Mouse (Mus musculus) liver, postnatal 0 days (tissue): ENCODE measurements around the gene Itga3. TPM values are rescaled to one million over a fixed set of nuclear protein-coding genes. Genes with fewer than 3 reads are reported as not detected.

Experiments
- ATAC-seq: fragments of 200-750 bp; cut with Nextera tagmentation; 2 replicates; pipeline ENCODE4 v1.8.0; 2017; ENCODE audit warnings: mild to moderate bottlenecking, moderate library complexity
- DNase-seq: peaks from one replicate; pipeline ENCODE4 v3.0.0-alpha.2; 2016
- H3K27ac ChIP-seq: fragments of 300-500 bp; sonication (generic); 2 replicates; pipeline ENCODE4 v1.5.1; 2014; ENCODE audit warnings: antibody characterized with exemption, moderate library complexity, mild to moderate bottlenecking, low read depth
- H3K27me3 ChIP-seq: fragments of 300-500 bp; sonication (generic); 2 replicates; pipeline ENCODE4 v1.6.1; 2014; ENCODE audit warnings: low read length, control low read depth, mixed read lengths; ENCODE audit not compliant: insufficient read depth
- H3K36me3 ChIP-seq: fragments of 300-500 bp; sonication (generic); replicated peaks from 2 replicates; pipeline ENCODE4 v1.6.1; 2014; ENCODE audit warnings: mild to moderate bottlenecking, control low read depth, low read length, moderate library complexity, mixed read lengths; ENCODE audit not compliant: insufficient read depth
- H3K4me1 ChIP-seq: fragments of 300-500 bp; sonication (generic); 2 replicates; pipeline ENCODE4 v1.6.1; 2014; ENCODE audit warnings: antibody characterized with exemption, mild to moderate bottlenecking, control low read depth; ENCODE audit not compliant: insufficient read depth
- H3K4me2 ChIP-seq: fragments of 300-500 bp; sonication (generic); 2 replicates; pipeline ENCODE4 v1.6.1; 2014; ENCODE audit warnings: low read depth, mild to moderate bottlenecking, low read length, moderate library complexity, mixed read lengths
- H3K4me3 ChIP-seq: fragments of 300-500 bp; sonication (generic); 2 replicates; pipeline ENCODE4 v1.5.1; 2014; ENCODE audit warnings: low read depth, low read length
- H3K9ac ChIP-seq: fragments of 300-500 bp; sonication (generic); replicated peaks from 2 replicates; pipeline ENCODE4 v1.6.1; 2014; ENCODE audit warnings: mild to moderate bottlenecking, moderate library complexity
- H3K9me3 ChIP-seq: fragments of 300-500 bp; sonication (generic); 2 replicates; pipeline ENCODE4 v1.6.1; 2016; ENCODE audit warnings: mild to moderate bottlenecking, control low read depth, low read length, mixed read lengths
- CTCF ChIP-seq: sonication (generic); IDR thresholded peaks from 2 replicates; pipeline ENCODE4 v1.5.1; 2016; ENCODE audit warnings: antibody characterized with exemption, low read depth
- EP300 ChIP-seq: IDR thresholded peaks from 2 replicates; pipeline ENCODE4 v1.6.1; 2016; ENCODE audit warnings: antibody characterized with exemption, low read depth, mild to moderate bottlenecking
- WGBS: fragments of 180-500 bp; shearing (Covaris S2); extraction: QIAGEN DNeasy Blood & Tissue Kit; methylation state at CpG from one replicate; pipeline ENCODE4 v1.1.7; 2014; ENCODE audit not compliant: insufficient replicate concordance; 5-methylcytosine and 5-hydroxymethylcytosine counted together
- polyA plus RNA-seq: library from polyadenylated mRNA; unstranded; fragments of >200 nt; fragmentation: Nextera tagmentation; extraction: Ambion mirVana; gene quantifications from 2 replicates; pipeline ENCODE4 v1.2.1, GENCODE M21; 2015

The Itga3 gene
- polyA plus RNA-seq, 1 experiment from 2014 or later: 1.0 TPM

GRCm38 (mm10) chr11:95119990-95120632 lies 43.5 kb upstream of the Itga3 start, which contains the start of gene Dlx3:
Gene Dlx3 (plus strand): TSS chr11:95120119.
- Histone ChIP-seq H3K9ac (no peak within 1 kb of the TSS), H3K4me3 (0 out of 2 replicates have a peak within 1 kb of the TSS, but pooled peaks have one; percentile 24), H3K9me3 (no peaks in the 10 kb centered on the region), H3K27me3 (peaks cover 79% of the 10 kb centered on the region), H3K36me3 (no peaks in the 10 kb centered on the region), H3K27ac (no peak within 1 kb of the TSS), H3K4me1 (no peaks in the 10 kb centered on the region), H3K4me2 (peak within 1 kb of the TSS; percentile 29; the same call in 1 of the 2 replicates)
- DNase-seq (no peak), ATAC-seq (no peak)
- 2% methylated on average over 55 of the region's 55 CpGs for whole genome bisulfite sequencing
- TF ChIP-seq CTCF (no peak), EP300 (no peak)

- H3K36me3 ChIP-seq: no peaks in the 10 kb centered on the region
- 8% methylated on average over 8 of the region's 8 CpGs for WGBS
- H3K4me1 ChIP-seq: no peaks in the 10 kb centered on the region
- H3K9ac ChIP-seq: no peak overlapping the region
- no peak overlapping the region for H3K4me2 ChIP-seq
- peaks cover 64% of the 10 kb centered on the region for H3K27me3 ChIP-seq
- ATAC-seq: no peak
- no peaks in the 10 kb centered on the region for H3K9me3 ChIP-seq
- no peak overlapping the region for H3K4me3 ChIP-seq
- H3K27ac ChIP-seq: no peak overlapping the region
- no peak for TF ChIP-seq EP300
- peak; percentile 85 for TF ChIP-seq CTCF
- peak; percentile 69 for DNase-seq
Measured at GRCm38 (mm10) chr11:95118505-95118904, 41.9 kb upstream of the Itga3 start.

- Histone ChIP-seq H3K4me2 (no peak overlapping the region), H3K9ac (no peak overlapping the region), H3K27ac (no peak overlapping the region), H3K27me3 (peaks cover 49% of the 10 kb centered on the region), H3K36me3 (no peaks in the 10 kb centered on the region), H3K9me3 (no peaks in the 10 kb centered on the region), H3K4me1 (no peaks in the 10 kb centered on the region), H3K4me3 (no peak overlapping the region)
- TF ChIP-seq CTCF (peak; percentile 96), EP300 (no peak)
- 3% methylated on average over 6 of the region's 6 CpGs for WGBS
- DNase-seq (peak; percentile 67), ATAC-seq (peak; percentile 72)
Measured at GRCm38 (mm10) chr11:95117030-95117429, 40.4 kb upstream of the Itga3 start.

- no peaks in the 10 kb centered on the region for H3K4me1 ChIP-seq
- ATAC-seq: no peak
Measured at GRCm38 (mm10) chr11:95110081-95110480, 33.5 kb upstream of the Itga3 start.

GRCm38 (mm10) chr11:95109000-95109399 lies 32.4 kb upstream of the Itga3 start:
- H3K9me3 ChIP-seq: no peaks in the 10 kb centered on the region
- no peak overlapping the region for H3K27ac ChIP-seq
- ATAC-seq (no peak), DNase-seq (no peak)
- H3K4me3 ChIP-seq: no peak overlapping the region
- H3K36me3 ChIP-seq: no peaks in the 10 kb centered on the region
- TF ChIP-seq CTCF: no peak
- TF ChIP-seq EP300: no peak
- no peaks in the 10 kb centered on the region for H3K4me1 ChIP-seq
- WGBS: 82% methylated on average over 2 of the region's 2 CpGs
- peaks cover 21% of the 10 kb centered on the region for H3K27me3 ChIP-seq
- H3K9ac ChIP-seq: no peak overlapping the region
- H3K4me2 ChIP-seq: no peak overlapping the region

More at GRCm38 (mm10) chr11:95110081-95110480, 33.5 kb upstream of the Itga3 start:
- Histone ChIP-seq H3K9me3 (no peaks in the 10 kb centered on the region), H3K4me2 (no peak overlapping the region), H3K27me3 (peaks cover 21% of the 10 kb centered on the region), H3K9ac (no peak overlapping the region), H3K36me3 (no peaks in the 10 kb centered on the region), H3K27ac (no peak overlapping the region), H3K4me3 (no peak overlapping the region)
- TF ChIP-seq EP300 (no peak), CTCF (no peak)
- DNase-seq: no peak
- WGBS: 77% methylated on average over 7 of the region's 7 CpGs

GRCm38 (mm10) chr11:95106440-95107236 lies 30.0 kb upstream of the Itga3 start:
- H3K9ac ChIP-seq: no peak overlapping the region
- TF ChIP-seq EP300 (no peak), CTCF (peak; percentile 97)
- no peaks in the 10 kb centered on the region for H3K4me1 ChIP-seq
- H3K27me3 ChIP-seq: peaks cover 21% of the 10 kb centered on the region
- no peak overlapping the region for H3K4me3 ChIP-seq
- H3K4me2 ChIP-seq: no peak overlapping the region
- H3K9me3 ChIP-seq: no peaks in the 10 kb centered on the region
- WGBS: 19% methylated on average over 23 of the region's 23 CpGs
- H3K27ac ChIP-seq: no peak overlapping the region
- peak; percentile 62 for ATAC-seq
- DNase-seq: peak; percentile 78
- no peaks in the 10 kb centered on the region for H3K36me3 ChIP-seq
